Mouse (Mus musculus): ENCODE data around the gene Ptpn5. TPM values are rescaled to one million over a fixed set of nuclear protein-coding genes. Genes with fewer than 3 reads are reported as not detected.

Ptpn5 gene
- total RNA-seq, 1 experiment from 2014 or later, result 1.4 TPM

DNA sequence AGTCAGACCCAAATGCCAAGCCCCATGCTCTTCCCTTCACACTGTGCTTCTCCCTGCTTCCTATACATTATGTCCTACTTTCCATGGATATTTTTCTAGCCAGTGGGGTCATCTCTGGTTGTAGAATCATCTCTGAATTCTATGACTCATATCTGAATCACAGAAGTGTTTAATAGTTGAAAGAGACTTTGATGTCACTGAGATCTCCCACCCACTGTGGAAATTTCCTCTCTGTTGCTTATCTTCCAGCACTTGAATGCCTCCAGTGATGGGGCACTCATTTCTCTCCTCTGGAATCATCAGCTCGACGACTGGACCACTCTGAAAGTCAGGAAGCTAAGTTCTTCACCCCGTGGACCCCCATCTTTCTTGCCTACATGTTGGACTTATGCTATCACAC, 22.4 kb downstream of the Ptpn5 start:
- DNase-seq, result no peak

DNA sequence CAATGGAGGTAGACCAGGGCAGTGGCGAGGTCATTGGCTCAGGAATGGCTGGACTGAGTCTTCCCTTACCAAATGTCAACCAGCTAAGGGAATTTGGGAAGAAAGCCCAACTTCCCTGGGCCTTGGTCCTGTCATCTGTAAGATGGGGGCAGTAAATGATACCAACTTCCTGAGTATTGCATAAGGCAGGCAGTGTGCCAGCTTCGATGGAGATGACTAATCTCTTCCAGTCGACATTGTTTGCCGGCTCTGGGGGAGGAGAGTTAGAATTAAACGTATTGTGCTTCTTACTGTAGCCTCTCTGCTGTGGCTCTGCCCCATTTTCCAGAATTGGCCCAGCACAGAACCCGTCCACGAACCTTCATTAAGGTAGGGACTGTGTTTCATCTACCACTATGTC, 23.0 kb downstream of the Ptpn5 start:
- DNase-seq, result peak; percentile 77

DNA sequence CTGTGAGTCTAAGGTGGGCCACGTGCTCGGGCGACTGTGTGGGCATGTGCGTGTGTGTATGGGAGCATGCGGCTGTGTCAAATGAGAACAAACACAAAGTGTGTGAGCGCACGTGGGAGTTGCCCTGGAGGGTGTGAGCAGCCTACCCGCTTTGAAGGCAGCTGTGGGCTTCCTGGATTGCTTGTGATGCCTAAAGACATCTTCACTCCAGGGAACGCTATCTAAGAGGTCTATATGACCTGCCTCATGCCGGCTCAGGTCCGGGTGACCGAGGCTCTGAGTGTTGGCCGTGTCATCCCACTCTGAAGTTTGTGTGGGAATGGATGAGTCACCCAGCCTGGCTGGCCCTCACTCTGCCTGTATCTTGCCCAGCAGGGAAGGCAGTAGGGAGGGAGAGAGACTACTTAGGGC, 24.7 kb downstream of the Ptpn5 start:
- DNase-seq, result peak; percentile 24

- no peak for DNase-seq
Observed at GRCm38 (mm10) chr7:47106949-47107348, 26.5 kb downstream of the Ptpn5 start.

DNA sequence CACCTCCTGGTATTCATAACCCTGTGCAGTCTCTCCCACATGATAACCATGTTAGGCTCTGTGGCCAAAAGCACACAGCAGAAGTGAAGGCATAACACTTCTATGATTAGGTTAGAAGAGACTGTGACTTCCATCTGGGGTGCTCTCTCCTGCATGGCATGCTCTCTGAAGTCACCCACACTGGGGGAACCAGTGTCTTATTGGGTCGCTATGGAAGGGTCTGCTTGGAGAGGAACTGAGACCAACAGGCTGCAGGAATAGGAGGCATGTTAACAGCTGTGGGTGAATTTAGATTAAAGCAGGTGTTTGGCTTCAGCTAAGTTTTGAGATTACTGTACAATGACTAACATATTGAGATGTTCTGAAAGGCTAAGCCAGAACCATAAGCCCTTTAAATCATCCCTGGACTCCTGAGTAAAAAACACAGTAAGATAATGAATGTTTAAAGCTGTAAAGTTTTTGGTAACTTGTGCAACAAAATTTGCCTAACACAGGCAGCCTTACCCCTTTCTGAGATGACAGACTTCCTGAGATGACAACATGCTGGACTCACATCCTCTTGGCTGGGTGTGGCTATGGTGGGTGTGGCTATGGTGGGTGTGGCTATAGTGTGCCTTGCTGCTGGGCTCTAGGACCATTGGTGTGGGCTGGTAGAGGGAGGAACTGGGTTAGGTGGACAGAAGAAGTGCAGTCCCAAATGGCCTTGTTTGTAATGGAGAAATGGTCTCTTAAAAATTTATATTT, 29.6 kb downstream of the Ptpn5 start:
- peak; percentile 36 for DNase-seq

- no peak for DNase-seq
Observed at GRCm38 (mm10) chr7:47102970-47103369, 30.5 kb downstream of the Ptpn5 start.

DNA sequence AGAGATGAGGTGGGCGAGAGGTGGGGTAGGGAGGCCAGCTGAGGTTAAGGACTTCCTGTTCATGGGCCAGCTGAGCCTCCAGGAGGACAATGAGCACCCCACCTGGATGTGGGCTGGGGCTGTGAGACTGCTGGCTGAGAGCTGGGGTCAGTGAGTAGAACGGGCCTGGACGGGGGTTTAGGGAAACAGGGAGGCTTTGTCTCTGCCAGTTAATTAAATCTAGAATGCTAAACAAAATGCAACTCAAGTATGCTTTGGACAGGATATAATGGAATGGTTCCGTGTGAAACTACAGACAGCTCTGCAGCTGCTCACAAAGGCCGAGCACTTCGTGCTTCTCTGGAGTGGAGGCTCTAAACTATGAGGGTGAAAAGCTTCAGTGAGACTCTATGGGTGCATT, 32.9 kb downstream of the Ptpn5 start:
- DNase-seq, result no peak

GRCm38 (mm10) chr7:47099306-47099705, 34.2 kb downstream of the Ptpn5 start:
- DNase-seq, result no peak

DNA sequence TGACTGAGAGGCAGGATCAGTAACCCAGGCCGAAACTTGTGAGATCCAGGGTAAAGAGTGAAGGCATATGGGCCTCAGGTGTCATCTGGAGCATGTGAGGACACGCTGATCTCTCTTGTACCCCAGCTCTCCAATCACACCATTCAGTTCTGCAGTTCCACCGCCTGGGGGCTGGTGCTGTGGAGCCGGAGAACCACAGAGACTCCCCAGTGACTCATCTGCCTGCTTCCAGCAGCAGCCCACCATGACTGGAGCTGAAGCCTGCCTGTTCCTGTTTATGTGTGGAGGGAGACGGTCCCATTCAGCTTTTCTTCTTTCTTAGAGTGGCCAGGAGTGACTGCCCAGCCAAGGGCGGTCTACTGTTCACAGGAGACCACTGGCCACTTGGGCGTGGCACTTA, 35.4 kb downstream of the Ptpn5 start:
- peak; percentile 46 for DNase-seq

DNA sequence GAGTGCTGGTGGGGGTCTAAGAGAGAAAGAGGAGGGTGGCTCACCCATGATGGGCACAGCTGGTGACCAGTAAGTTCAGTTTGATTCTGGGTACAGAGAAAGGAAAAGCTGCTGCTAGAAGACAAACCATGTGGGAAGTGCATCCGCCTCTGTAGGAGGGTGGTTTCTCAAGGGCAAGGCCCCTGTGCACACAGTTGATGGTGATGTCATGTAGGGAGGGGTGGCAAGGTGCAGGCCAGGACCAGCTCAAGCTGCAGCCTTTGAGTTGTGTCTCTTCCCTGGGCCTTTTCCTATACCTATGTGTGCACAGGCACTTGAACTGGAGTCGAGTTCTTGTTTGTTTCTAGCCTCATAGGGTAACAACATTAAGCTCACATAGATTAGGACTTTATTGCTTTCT, 38.5 kb downstream of the Ptpn5 start:
- peak; percentile 15 for DNase-seq

DNA sequence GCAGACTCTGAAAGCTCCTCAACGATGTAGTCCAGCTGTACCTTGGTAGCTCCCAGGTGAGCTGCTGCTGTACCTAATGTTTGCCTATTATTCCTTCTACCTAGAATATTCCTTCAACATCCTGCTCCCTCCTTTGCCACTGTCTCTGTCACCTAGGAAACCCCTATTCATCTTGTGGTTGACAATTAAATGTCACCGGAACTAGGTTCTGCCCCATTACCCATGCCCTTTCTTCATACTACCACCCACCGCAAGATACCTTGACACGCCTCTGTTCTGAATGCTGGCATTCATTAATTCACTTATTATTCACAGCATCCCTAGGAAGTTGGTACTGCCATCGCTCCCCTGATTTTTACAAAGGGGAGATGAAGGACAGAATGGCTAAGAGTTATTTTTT, 39.5 kb downstream of the Ptpn5 start:
- DNase-seq, result no peak

GRCm38 (mm10) chr7:47085075-47085474, 48.4 kb downstream of the Ptpn5 start:
- no peak for DNase-seq

- peak; percentile 86 for DNase-seq
Observed at GRCm38 (mm10) chr7:47081277-47081676, 52.2 kb downstream of the Ptpn5 start.

- peak; percentile 36 for DNase-seq
Observed at GRCm38 (mm10) chr7:47080868-47081267, 52.6 kb downstream of the Ptpn5 start.

- peak; percentile 79 for DNase-seq
Observed at GRCm38 (mm10) chr7:47077451-47077850, 56.0 kb downstream of the Ptpn5 start.

DNA sequence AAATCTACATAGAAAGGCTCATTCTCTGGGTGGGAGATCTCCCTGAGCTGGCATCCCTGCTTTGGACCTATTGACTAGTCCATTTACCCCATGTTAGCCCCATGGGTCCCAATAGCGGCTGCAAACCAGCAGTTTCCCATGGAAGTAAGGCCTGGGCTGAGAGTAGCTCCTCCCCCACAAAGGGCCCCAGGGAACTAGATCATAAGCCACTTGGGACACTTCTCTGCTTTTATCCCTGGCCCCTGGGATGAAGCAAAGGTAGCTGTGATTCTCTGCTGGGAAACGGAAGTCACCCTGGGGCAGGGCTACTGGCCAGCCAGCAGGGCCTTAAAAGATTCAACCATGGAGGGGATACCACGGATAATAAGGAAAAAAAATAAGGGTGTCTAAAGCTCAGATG, 56.8 kb downstream of the Ptpn5 start:
- no peak for DNase-seq

- no peak for DNase-seq
Observed at GRCm38 (mm10) chr7:47076193-47076592, 57.3 kb downstream of the Ptpn5 start.

- DNase-seq, result peak; percentile 42
Observed at GRCm38 (mm10) chr7:47073536-47074521, 59.7 kb downstream of the Ptpn5 start.

DNA sequence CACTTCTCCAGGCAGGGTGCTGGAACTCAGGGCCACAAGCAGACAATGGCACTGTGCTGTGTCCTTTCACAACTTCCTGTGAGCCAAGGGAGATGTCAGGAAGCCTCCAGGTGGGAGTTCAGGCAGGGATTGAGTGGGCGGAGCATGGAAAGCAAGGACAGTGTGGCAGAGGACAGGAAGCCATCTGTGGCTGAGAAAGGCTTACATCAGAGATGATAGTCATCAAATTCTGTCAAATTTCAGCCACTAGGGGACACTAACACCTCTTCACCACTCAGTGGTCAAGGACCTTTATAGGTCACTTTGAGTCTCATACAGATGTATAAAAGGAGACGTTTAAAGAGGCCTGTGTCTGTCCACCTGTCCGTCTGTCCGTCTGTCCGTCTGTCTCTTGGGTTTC, 60.9 kb downstream of the Ptpn5 start:
- peak; percentile 25 for DNase-seq

DNA sequence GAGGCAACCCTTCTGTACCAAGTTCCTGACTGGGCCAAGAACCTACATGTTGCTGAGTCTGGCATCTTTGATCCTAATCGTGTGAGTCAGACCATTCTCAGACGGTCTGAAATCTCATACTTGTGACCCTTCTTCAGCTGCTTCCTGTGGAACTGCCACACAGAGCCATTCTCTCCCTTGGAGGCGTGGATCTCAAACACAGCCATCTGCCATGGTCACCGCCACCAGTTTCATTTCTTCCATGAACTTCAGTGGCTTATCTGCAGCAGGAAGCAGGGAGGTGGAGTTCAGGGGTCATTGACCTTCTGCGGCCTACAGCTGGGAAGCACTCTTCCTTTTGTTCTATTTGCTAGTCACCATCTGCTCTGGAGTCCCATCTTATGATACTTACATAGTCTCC, 65.6 kb downstream of the Ptpn5 start:
- DNase-seq, result peak; percentile 24

DNA sequence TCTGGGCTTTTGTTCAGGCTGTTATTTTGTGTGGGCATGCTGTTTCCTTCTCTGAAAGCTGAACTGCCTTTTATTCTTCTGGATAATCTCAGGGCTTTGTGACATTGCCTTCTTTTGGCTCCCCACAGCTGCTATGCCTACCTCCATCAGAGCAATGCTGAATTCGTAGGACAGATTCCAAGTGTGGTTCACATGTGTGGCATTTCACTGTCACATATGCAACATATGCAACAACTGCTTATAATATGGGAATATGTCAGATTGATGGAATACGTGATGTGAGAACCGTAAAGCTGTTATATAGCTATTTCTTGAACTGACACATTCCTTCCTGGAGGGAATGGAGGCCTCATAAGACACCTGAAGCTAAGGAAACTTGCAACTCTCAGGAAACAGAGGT, 66.5 kb downstream of the Ptpn5 start:
- DNase-seq, result no peak

- DNase-seq, result no peak
Observed at GRCm38 (mm10) chr7:47061560-47061959, 71.9 kb downstream of the Ptpn5 start.

DNA sequence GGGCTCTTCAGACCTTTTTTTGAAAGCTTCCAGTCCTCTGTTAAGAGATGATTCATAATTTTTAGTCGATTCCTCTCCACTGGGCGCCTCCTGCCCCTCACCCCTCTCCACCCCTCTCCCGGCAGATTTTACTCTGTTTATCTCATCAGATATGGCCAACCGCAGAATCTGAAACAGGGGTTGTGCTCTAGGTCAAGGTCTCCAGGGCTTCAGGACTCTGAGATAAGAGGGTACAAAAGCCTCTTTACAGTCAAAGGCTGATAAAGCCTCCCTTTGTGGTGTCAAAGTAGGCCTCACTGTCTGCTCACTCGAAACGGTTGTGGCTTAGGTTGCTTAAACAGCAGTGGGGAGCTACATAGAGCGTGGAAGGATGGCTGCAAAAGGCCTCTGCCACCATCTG, 74.1 kb downstream of the Ptpn5 start:
- DNase-seq, result peak; percentile 25

Data from adrenal gland, postnatal 14 days (tissue).